Mouse (Mus musculus) T-cell, adult 2 months (primary cell): ENCODE measurements at regions not wholly inside any gene's neighbourhood (a gene's known extent, or its start where the extent isn't known, plus 50 kb on each side); places are given as distances from the start of the nearest gene placed in this dataset.

Source experiments
- DNase-seq: peaks from one replicate; pipeline ENCODE4 v3.0.0; 2022; ENCODE audit warnings: low spot score

DNA sequence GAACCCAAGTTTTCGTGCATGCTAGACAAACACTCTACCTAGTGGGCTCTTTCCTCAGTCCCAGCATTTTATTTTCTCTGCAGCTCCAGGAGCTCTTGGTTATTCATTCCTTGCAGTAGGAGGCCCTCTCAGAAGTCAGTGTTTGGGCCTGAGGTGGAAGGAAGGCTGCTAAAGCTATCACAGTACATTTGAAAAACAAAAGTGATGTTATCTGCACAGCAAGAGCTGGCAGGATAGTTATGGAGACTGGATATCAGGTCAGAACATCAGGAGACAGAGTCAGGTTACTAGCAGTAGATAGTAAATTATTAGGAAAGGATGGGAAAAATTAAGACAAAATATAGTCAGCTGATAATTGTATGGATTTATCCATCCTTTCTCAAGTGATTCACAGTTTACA, 152.2 kb downstream of the Mtx2 start:
- no peak for DNase-seq

DNA sequence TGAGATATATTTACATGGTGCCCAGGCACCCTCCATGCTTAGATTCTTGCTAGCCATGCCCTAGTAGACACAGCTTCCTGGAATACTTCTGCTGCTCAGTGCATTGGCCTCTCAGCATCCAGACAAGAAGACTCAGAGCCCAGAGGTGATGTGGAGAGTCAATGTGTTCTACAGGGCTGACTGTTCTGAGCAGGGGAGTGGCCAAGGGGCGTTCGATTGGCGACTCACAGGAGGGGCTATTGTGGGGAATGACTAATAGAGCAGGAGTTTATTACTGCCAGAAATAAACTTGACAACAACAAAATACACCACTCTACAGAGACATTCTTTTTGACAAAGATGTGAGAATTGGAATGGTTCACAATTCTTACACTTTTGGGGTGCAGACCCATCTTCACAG, 156.3 kb downstream of the Mtx2 start:
- no peak for DNase-seq

DNA sequence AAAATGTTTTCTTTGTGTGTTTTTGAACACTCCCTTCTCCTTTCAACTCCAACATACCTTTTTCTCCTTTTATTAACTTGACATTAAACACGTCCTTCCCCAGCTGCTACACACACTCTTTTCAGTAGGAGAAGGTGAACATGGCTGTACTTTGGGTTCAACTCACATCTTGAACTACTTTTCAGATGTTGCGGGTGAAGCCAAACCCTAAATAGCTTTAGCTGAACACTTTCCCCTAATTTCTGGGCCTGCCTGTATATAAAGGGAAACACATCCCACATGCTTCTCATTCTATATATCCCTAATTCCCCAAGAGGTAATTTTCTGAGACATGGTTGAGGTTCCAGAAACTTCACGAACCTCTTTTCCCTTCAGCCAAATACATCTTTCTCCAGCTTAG, 168.2 kb downstream of the Mtx2 start:
- DNase-seq, result no peak

- no peak for DNase-seq
Measured at GRCm38 (mm10) chr2:74994998-74995397, 169.4 kb downstream of the Mtx2 start.

DNA sequence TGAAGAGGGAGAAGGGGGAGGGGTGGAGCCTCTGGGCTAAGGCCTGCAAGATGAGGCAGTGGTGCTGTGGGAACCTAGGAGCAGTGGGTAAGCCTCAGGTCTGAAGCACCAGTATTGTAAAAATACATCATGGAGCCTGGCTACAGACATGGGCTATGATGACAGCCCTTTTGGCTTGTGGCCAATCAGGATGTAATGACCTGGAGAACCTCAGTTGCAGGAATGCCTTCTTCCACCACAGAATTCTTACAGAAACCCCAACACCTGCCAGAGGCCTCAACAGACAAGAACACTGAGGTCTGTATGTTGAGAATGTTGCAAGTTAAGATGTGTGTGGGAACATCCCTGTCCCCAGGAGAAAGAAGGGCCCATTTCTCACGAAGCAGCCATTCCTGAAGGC, 172.1 kb downstream of the Mtx2 start:
- DNase-seq, result no peak

- DNase-seq, result no peak
Measured at GRCm38 (mm10) chr2:75000368-75000796, 174.8 kb downstream of the Mtx2 start.

DNA sequence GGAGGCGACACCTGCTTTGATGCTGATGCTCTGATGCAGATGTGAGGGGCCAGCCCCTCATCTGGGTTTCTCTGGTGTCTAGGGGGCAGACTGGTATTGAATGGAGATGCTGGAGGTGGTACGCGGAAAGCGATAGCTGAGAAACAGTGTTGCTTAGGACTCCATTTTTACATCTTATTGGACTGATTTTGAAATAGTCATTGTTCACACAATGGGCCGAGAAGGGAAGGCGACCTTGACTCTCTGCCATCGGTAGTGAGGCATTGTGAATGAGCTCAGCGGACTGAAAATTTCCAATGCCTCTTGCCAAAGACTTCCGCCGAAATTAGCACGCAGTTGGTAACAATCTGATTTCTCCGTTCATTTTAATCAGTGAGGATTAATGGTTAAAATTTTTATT, 177.0 kb downstream of the Mtx2 start:
- no peak for DNase-seq

DNA sequence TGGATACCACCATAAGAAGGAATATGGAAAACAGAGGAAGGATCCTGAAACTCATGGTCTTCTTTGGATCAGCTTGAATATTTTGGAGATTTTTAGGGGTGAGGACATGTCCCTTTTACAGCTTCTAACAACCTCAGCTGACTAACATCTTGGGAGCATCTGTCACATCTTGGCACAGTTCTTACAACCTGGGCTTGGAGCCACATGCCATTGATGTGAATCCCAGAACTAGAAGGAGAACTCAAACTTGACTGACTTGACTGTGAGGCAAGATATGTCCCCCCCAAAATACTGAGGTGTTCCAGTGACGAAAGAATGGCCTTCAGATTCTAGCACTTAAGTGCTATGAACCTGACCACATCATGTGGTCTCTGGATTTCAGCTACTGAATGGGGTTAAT, 182.5 kb downstream of the Mtx2 start:
- DNase-seq, result no peak

DNA sequence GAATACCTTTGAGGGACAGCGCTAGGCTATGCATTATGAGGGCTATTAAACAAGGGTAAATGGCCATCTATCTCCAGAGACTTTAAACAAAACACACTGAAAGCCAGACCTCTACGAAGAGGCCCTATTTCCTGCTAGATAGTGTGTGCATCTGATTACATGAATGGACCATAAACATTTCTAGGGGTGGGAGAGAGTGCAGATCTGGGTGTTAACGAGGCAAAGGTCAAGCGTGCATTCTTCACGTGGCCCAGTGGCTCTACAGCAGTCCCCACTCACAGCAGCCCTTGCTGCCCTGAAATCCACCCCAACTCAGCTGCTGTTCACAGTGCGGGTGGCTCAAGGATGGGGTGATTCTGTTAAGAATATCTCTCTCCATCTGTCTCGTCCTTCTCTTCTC, 185.0 kb downstream of the Mtx2 start:
- no peak for DNase-seq

- no peak for DNase-seq
Measured at GRCm38 (mm10) chr2:75012046-75012445, 186.4 kb downstream of the Mtx2 start.

GRCm38 (mm10) chr2:75014994-75015728, 189.6 kb downstream of the Mtx2 start:
- DNase-seq, result no peak

DNA sequence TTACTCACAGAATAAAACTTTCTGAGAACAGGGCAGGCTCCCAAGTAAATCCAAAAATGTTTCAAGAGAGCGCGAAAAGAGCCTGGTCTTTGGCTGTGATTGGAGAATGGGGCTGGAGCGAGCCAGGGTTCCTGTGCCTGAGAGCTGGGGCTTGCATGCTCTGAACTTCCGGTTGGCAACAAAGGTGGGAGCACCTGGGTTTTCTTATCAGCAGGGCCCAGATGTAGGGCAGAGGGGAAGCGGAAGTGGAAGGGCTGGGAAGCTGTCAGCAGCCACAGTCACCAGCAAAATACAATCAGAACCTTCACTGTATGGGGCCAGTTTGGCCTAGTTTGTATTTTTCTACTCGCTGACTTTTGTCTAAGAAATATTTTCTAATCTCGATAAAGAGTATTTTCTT, 193.9 kb downstream of the Mtx2 start:
- peak; percentile 69 for DNase-seq

- DNase-seq, result no peak
Measured at GRCm38 (mm10) chr2:75021639-75022038, 196.0 kb downstream of the Mtx2 start.

DNA sequence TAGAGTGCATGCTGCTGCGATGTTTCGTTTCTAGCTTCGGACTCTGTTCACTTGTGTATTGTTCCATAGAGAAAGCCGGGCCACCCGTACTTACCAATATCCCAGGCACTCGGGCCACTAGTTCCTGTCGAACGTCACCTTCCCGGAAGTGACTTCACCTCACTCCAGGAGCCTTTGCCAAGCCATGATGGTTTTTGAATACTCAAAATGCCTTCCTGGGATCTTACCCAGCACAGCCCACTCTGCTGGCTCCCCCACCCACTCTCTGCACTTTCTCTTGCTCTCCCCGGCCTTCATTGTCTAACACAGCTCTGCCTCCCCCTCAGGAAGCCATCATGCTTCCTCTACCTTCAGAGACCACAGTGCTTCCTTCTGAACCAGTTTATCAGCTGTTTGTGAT, 202.5 kb downstream of the Mtx2 start:
- DNase-seq, result no peak

- DNase-seq, result no peak
Measured at GRCm38 (mm10) chr2:75029089-75029693, 203.6 kb downstream of the Mtx2 start.

- DNase-seq, result no peak
Measured at GRCm38 (mm10) chr2:75034708-75035107, 209.1 kb downstream of the Mtx2 start.

GRCm38 (mm10) chr2:75039066-75039465, 213.5 kb downstream of the Mtx2 start:
- DNase-seq, result no peak

DNA sequence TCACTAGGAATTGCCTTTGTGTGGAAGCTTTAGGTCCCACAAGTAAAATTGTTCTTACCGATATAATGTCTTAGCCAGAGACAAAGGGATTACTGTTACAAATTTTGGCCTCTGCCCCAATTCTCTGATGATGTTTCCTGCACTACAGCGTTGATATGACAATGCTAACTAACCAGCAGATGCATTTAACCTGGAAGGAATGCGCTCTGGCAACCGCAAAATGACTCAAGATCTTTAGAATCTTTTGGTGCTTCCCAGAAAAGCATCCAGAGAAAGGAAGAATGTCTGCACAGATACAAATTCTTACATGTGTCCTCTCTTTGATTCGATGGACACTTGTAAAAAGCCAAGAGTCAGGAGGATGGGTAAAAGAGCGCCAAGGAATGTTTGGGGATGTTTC, 221.3 kb downstream of the Mtx2 start:
- no peak for DNase-seq

- no peak for DNase-seq
Measured at GRCm38 (mm10) chr2:75048071-75048470, 222.5 kb downstream of the Mtx2 start.

GRCm38 (mm10) chr2:75054474-75055186, 229.0 kb downstream of the Mtx2 start:
- DNase-seq, result peak; percentile 81

- DNase-seq, result peak; percentile 57
Measured at GRCm38 (mm10) chr2:75055187-75055543, 229.6 kb downstream of the Mtx2 start.

- DNase-seq, result no peak
Measured at GRCm38 (mm10) chr2:75061009-75061408, 235.4 kb downstream of the Mtx2 start.

GRCm38 (mm10) chr2:75061456-75062188, 236.0 kb downstream of the Mtx2 start:
- DNase-seq, result no peak
